Mouse (Mus musculus) G1E (cell line): ENCODE measurements at regions not wholly inside any gene's neighbourhood (a gene's known extent, or its start where the extent isn't known, plus 50 kb on each side); places are given as distances from the start of the nearest gene placed in this dataset.

Experiments used
- CTCF ChIP-seq: IDR thresholded peaks from 2 replicates; pipeline ENCODE4 v1.5.1; 2012; ENCODE audit warnings: low read depth, low read length, inconsistent platforms, mixed read lengths
- TAL1 ChIP-seq: conservative IDR thresholded peaks from 2 replicates; pipeline ENCODE4 v1.6.1; 2012; ENCODE audit warnings: low read depth, low read length, inconsistent platforms, mixed read lengths

DNA sequence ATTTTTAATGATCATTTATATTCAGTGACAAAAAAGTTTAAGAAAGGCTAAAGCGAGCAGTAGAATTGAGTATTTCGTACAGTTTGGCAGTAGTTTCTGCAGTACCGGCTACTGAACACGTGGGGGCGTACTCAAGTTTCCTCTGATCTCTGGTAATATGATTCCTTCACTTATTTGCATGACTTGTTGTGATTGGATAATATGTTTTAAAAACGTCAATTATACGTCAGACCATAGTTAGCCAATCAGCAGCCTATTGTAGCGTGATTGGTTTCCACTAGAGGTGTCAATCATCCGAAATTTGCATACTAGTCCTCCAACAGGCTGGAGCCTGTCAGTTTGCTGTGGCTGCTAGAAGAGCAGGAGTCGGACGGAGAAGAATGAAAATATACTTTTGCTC is 261.6 kb upstream of the Nfe2l3 start:
- TF ChIP-seq TAL1 (no peak), CTCF (no peak)
